Mouse (Mus musculus): ENCODE results near the gene Zfp626.
A peak's percentile ranks its signal among the peaks of the same experiment; 100 is the strongest.
"Not testable (repeated sequence)": the region's sequence is repeated elsewhere in the genome, so short reads cannot be mapped to it uniquely, and the experiment has no call there.

Gene Zfp626

GRCm38 (mm10) chr7:27860396-27861235 is 53.6 kb downstream of the Zfp626 start:
- DNase-seq (ENCODE audit: low read depth in 1 of 2, low spot score in 2 of 2) = peak; percentile 59 to 61

DNA sequence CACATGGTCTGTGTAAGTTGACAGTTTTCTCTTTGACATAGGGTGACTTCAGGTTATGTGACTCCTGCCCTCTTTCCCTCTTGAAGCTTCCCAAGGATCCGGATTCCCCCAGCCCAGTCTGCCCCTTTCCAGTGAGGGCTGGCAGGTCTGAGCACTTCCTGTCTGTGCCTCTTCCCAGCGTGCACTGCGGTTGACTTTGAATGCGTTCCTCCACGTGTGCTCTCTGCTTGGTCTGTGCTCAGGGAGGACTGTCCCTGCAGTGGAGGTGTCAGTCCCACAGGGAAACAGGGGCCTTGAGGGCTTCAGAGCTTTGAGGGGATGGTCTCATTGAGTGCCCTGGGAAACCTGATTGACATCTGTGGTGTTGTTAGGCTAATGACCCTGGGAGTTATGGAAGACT is 55.6 kb downstream of the Zfp626 start:
- not testable (repeated sequence) for DNase-seq (ENCODE audit: low read depth in 1 of 2, low spot score in 2 of 2)
